Mouse (Mus musculus): ENCODE measurements at regions not wholly inside any gene's neighbourhood (a gene's known extent, or its start where the extent isn't known, plus 50 kb on each side); places are given as distances from the start of the nearest gene placed in this dataset.

GRCm38 (mm10) chr7:70799031-70799766 lies 432.7 kb upstream of the Nr2f2 start:
- Histone ChIP-seq H3K4me2 (no peak overlapping the region), H3K27ac (replicated peaks) (no peak overlapping the region), H3K9me3 (no peaks in the 10 kb centered on the region), H3K4me1 (replicated peaks) (no peaks in the 10 kb centered on the region; the same call in 1 of the 2 replicates), H3K4me3 (no peak overlapping the region), H3K27me3 (no peaks in the 10 kb centered on the region), H3K9ac (no peak overlapping the region), H3K36me3 (no peaks in the 10 kb centered on the region)
- ATAC-seq (ENCODE audit: low read depth), result no peak
- 90% methylated on average over 6 of the region's 6 CpGs for WGBS

GRCm38 (mm10) chr7:70796038-70796760 lies 429.7 kb upstream of the Nr2f2 start:
- 21% methylated on average over 12 of the region's 12 CpGs for whole genome bisulfite sequencing
- no peak for ATAC-seq (ENCODE audit: low read depth)
- H3K36me3 ChIP-seq, result no peaks in the 10 kb centered on the region

GRCm38 (mm10) chr7:70788902-70789796 lies 422.6 kb upstream of the Nr2f2 start:
- no peaks in the 10 kb centered on the region for H3K36me3 ChIP-seq
- no peak overlapping the region for H3K27ac ChIP-seq (replicated peaks)
- no peak overlapping the region for H3K4me3 ChIP-seq
- no peaks in the 10 kb centered on the region for H3K9me3 ChIP-seq
- H3K4me1 ChIP-seq (replicated peaks), result peaks cover 20% of the 10 kb centered on the region
- ATAC-seq (ENCODE audit: low read depth), result no peak; the same call in 1 of the 2 replicates
- no peak overlapping the region for H3K9ac ChIP-seq
- WGBS, result 2% methylated on average over 21 of the region's 21 CpGs
- H3K4me2 ChIP-seq, result peak overlapping the region; percentile 45
- H3K27me3 ChIP-seq, result peaks cover 32% of the 10 kb centered on the region

More at GRCm38 (mm10) chr7:70796038-70796760, 429.7 kb upstream of the Nr2f2 start:
- Histone ChIP-seq H3K9ac (no peak overlapping the region), H3K4me1 (replicated peaks) (no peaks in the 10 kb centered on the region; the same call in 1 of the 2 replicates), H3K9me3 (no peaks in the 10 kb centered on the region), H3K27me3 (no peaks in the 10 kb centered on the region), H3K27ac (replicated peaks) (no peak overlapping the region), H3K4me3 (no peak overlapping the region), H3K4me2 (no peak overlapping the region)

- no peak overlapping the region for H3K27ac ChIP-seq (replicated peaks)
- H3K36me3 ChIP-seq, result no peaks in the 10 kb centered on the region
- H3K27me3 ChIP-seq, result peaks cover 32% of the 10 kb centered on the region
- ATAC-seq (ENCODE audit: low read depth), result no peak
- H3K4me1 ChIP-seq (replicated peaks), result peaks cover 20% of the 10 kb centered on the region
- no peak overlapping the region for H3K9ac ChIP-seq
- H3K4me2 ChIP-seq, result no peak overlapping the region
- H3K9me3 ChIP-seq, result no peaks in the 10 kb centered on the region
- WGBS, result 11% methylated on average over 5 of the region's 5 CpGs
- no peak overlapping the region for H3K4me3 ChIP-seq
Observed at GRCm38 (mm10) chr7:70787966-70788365, 421.4 kb upstream of the Nr2f2 start.

GRCm38 (mm10) chr7:70780742-70781332 lies 414.3 kb upstream of the Nr2f2 start:
- H3K9me3 ChIP-seq, result no peaks in the 10 kb centered on the region
- H3K4me2 ChIP-seq, result no peak overlapping the region
- no peak overlapping the region for H3K27ac ChIP-seq (replicated peaks)
- H3K27me3 ChIP-seq, result peaks cover 6% of the 10 kb centered on the region; the same call in 1 of the 2 replicates
- no peak overlapping the region for H3K4me3 ChIP-seq
- H3K9ac ChIP-seq, result no peak overlapping the region
- ATAC-seq (ENCODE audit: low read depth), result no peak
- no peaks in the 10 kb centered on the region for H3K36me3 ChIP-seq
- 0 out of 2 replicates have a peak, but pooled peaks cover 3% of the 10 kb centered on the region for H3K4me1 ChIP-seq (replicated peaks)
- WGBS, result 67% methylated on average over 2 of the region's 2 CpGs

GRCm38 (mm10) chr7:70777763-70778162 lies 411.2 kb upstream of the Nr2f2 start:
- H3K9ac ChIP-seq, result no peak overlapping the region
- no peak for ATAC-seq (ENCODE audit: low read depth)
- H3K36me3 ChIP-seq, result no peaks in the 10 kb centered on the region
- no peaks in the 10 kb centered on the region for H3K9me3 ChIP-seq
- no peak overlapping the region for H3K4me2 ChIP-seq
- WGBS, result 24% methylated on average over 4 of the region's 4 CpGs
- 0 out of 2 replicates have a peak, but pooled peaks cover 4% of the 10 kb centered on the region for H3K27me3 ChIP-seq
- H3K4me1 ChIP-seq (replicated peaks), result 0 out of 2 replicates have a peak, but pooled peaks cover 3% of the 10 kb centered on the region
- H3K27ac ChIP-seq (replicated peaks), result no peak overlapping the region
- H3K4me3 ChIP-seq, result no peak overlapping the region

GRCm38 (mm10) chr7:70769655-70770054 lies 403.1 kb upstream of the Nr2f2 start:
- H3K9ac ChIP-seq, result no peak overlapping the region
- 0 out of 2 replicates have a peak, but pooled peaks cover under 1% of the 10 kb centered on the region for H3K27me3 ChIP-seq
- no peak overlapping the region for H3K4me2 ChIP-seq
- H3K4me1 ChIP-seq (replicated peaks), result no peaks in the 10 kb centered on the region
- no peaks in the 10 kb centered on the region for H3K36me3 ChIP-seq
- H3K4me3 ChIP-seq, result no peak overlapping the region
- no peak overlapping the region for H3K27ac ChIP-seq (replicated peaks)
- 44% methylated on average over 6 of the region's 6 CpGs for WGBS
- no peak for ATAC-seq (ENCODE audit: low read depth)
- H3K9me3 ChIP-seq, result no peaks in the 10 kb centered on the region

GRCm38 (mm10) chr7:70767697-70768096 lies 401.2 kb upstream of the Nr2f2 start:
- Histone ChIP-seq H3K4me1 (replicated peaks) (no peaks in the 10 kb centered on the region), H3K9ac (no peak overlapping the region), H3K4me3 (no peak overlapping the region), H3K4me2 (no peak overlapping the region), H3K27ac (replicated peaks) (no peak overlapping the region), H3K9me3 (no peaks in the 10 kb centered on the region), H3K27me3 (no peaks in the 10 kb centered on the region), H3K36me3 (no peaks in the 10 kb centered on the region)
- no peak for ATAC-seq (ENCODE audit: low read depth)
- WGBS, result 79% methylated on average over 5 of the region's 5 CpGs

GRCm38 (mm10) chr7:70756676-70757075 lies 390.1 kb upstream of the Nr2f2 start:
- Histone ChIP-seq H3K4me3 (no peak overlapping the region), H3K27ac (replicated peaks) (no peak overlapping the region), H3K4me2 (no peak overlapping the region), H3K9ac (no peak overlapping the region), H3K36me3 (no peaks in the 10 kb centered on the region), H3K4me1 (replicated peaks) (0 out of 2 replicates have a peak, but pooled peaks cover 4% of the 10 kb centered on the region), H3K27me3 (peaks cover 21% of the 10 kb centered on the region), H3K9me3 (no peaks in the 10 kb centered on the region)
- WGBS, result 96% methylated on average over 3 of the region's 3 CpGs
- ATAC-seq (ENCODE audit: low read depth), result no peak

- Histone ChIP-seq H3K4me3 (no peak overlapping the region), H3K27ac (replicated peaks) (no peak overlapping the region), H3K27me3 (peaks cover 32% of the 10 kb centered on the region), H3K4me2 (no peak overlapping the region), H3K36me3 (no peaks in the 10 kb centered on the region), H3K4me1 (replicated peaks) (0 out of 2 replicates have a peak, but pooled peaks cover 4% of the 10 kb centered on the region), H3K9ac (no peak overlapping the region), H3K9me3 (no peaks in the 10 kb centered on the region)
- ATAC-seq (ENCODE audit: low read depth), result no peak
- WGBS, result 91% methylated on average over 1 of the region's 1 CpGs
Observed at GRCm38 (mm10) chr7:70754826-70755225, 388.3 kb upstream of the Nr2f2 start.

GRCm38 (mm10) chr7:70752802-70753218 lies 386.3 kb upstream of the Nr2f2 start:
- no peak overlapping the region for H3K4me3 ChIP-seq
- 30% methylated on average over 12 of the region's 12 CpGs for WGBS
- no peak overlapping the region for H3K4me2 ChIP-seq
- H3K9ac ChIP-seq, result no peak overlapping the region
- H3K4me1 ChIP-seq (replicated peaks), result 0 out of 2 replicates have a peak, but pooled peaks cover 4% of the 10 kb centered on the region
- H3K9me3 ChIP-seq, result no peaks in the 10 kb centered on the region
- H3K27me3 ChIP-seq, result peaks cover 32% of the 10 kb centered on the region
- ATAC-seq (ENCODE audit: low read depth), result no peak
- H3K36me3 ChIP-seq, result no peaks in the 10 kb centered on the region
- H3K27ac ChIP-seq (replicated peaks), result no peak overlapping the region
